Mouse (Mus musculus) heart, embryonic 10.5 days (tissue): ENCODE measurements around the gene Eya2. TPM values are rescaled to one million over a fixed set of nuclear protein-coding genes. Genes with fewer than 3 reads are reported as not detected.
A peak's percentile ranks its signal among the peaks of the same experiment; 100 is the strongest.

Source experiments
- DNase-seq: peaks from one replicate; pipeline ENCODE4 v3.0.0-alpha.2; 2017; ENCODE audit warnings: low spot score
- H3K27ac ChIP-seq: fragments of 300-500 bp; sonication (generic); 2 replicates; pipeline ENCODE4 v1.5.1; 2016; ENCODE audit warnings: mild to moderate bottlenecking
- H3K27me3 ChIP-seq: fragments of 300-500 bp; sonication (generic); 2 replicates; pipeline ENCODE4 v1.6.1; 2016; ENCODE audit warnings: mild to moderate bottlenecking; ENCODE audit not compliant: poor library complexity, insufficient read depth, severe bottlenecking
- H3K36me3 ChIP-seq: fragments of 300-500 bp; sonication (generic); 2 replicates; pipeline ENCODE4 v1.6.1; 2016; ENCODE audit warnings: mild to moderate bottlenecking, moderate library complexity
- H3K4me1 ChIP-seq: fragments of 300-500 bp; sonication (generic); 2 replicates; pipeline ENCODE4 v1.6.1; 2016; ENCODE audit warnings: mild to moderate bottlenecking
- H3K4me3 ChIP-seq: fragments of 300-500 bp; sonication (generic); 2 replicates; pipeline ENCODE4 v1.5.1; 2016; ENCODE audit warnings: mild to moderate bottlenecking, moderate library complexity
- H3K9me3 ChIP-seq: fragments of 300-500 bp; sonication (generic); 2 replicates; pipeline ENCODE4 v1.6.1; 2016; ENCODE audit warnings: mild to moderate bottlenecking, moderate library complexity
- WGBS: fragments of 180-500 bp; shearing (Covaris S2); methylation state at CpG from one replicate; pipeline ENCODE4 v1.1.7; 2016; 5-methylcytosine and 5-hydroxymethylcytosine counted together
- polyA plus RNA-seq: library from polyadenylated mRNA; unstranded; fragments of >200 nt; fragmentation: Nextera tagmentation; extraction: Ambion mirVana; gene quantifications from 2 replicates; pipeline ENCODE4 v1.2.1, GENCODE M21; 2016

Eya2 gene
- polyA plus RNA-seq, 1 experiment from 2014 or later, result 1.7 TPM

GRCm38 (mm10) chr2:165634481-165634880 is 39.6 kb downstream of the Eya2 start:
- no peaks in the 10 kb centered on the region for H3K36me3 ChIP-seq
- H3K9me3 ChIP-seq, result no peaks in the 10 kb centered on the region
- DNase-seq, result no peak
- WGBS, result 74% methylated on average over 7 of the region's 7 CpGs
- H3K27ac ChIP-seq, result no peak overlapping the region
- H3K4me3 ChIP-seq, result no peak overlapping the region
- H3K27me3 ChIP-seq, result peaks cover 11% of the 10 kb centered on the region
- peaks cover 3% of the 10 kb centered on the region; the same call in 1 of the 2 replicates for H3K4me1 ChIP-seq

DNA sequence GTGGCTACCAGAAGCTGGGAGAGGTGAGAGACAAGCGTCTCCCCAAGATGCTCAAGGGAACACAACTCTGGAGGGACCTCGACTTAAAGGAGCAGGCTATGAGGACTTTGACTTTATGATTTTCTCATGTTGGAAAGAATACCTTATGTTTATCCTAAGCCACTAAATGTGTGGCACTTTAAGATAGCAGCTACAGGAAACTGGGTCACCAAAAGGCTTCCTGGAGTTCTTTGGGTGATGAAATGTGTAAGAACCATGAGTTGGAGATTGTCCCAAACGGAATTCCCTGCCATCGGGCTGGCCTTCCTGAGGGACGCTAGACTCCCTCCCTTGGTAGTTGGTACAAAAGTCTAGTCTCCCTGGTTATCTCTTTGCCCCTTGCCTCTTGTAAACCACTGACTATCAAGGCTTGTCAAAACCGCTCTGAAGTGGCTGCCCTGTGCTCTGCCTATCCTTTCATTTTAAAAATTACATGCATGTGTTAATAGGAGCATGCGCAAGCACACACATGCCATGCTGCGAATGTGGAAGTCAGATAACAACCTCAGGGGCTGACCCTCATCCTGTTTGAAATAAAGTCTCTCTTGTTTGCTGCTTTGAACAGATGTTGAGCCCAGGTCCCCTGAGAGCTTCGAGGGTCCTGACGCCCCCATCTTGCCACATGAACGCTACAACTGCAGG is 44.4 kb downstream of the Eya2 start:
- Histone ChIP-seq H3K36me3 (no peaks in the 10 kb centered on the region), H3K9me3 (no peaks in the 10 kb centered on the region), H3K27me3 (peaks cover 4% of the 10 kb centered on the region; the same call in 1 of the 2 replicates), H3K27ac (no peak overlapping the region), H3K4me1 (peaks cover 22% of the 10 kb centered on the region), H3K4me3 (no peak overlapping the region)
- no peak for DNase-seq
- WGBS, result 51% methylated on average over 11 of the region's 11 CpGs

DNA sequence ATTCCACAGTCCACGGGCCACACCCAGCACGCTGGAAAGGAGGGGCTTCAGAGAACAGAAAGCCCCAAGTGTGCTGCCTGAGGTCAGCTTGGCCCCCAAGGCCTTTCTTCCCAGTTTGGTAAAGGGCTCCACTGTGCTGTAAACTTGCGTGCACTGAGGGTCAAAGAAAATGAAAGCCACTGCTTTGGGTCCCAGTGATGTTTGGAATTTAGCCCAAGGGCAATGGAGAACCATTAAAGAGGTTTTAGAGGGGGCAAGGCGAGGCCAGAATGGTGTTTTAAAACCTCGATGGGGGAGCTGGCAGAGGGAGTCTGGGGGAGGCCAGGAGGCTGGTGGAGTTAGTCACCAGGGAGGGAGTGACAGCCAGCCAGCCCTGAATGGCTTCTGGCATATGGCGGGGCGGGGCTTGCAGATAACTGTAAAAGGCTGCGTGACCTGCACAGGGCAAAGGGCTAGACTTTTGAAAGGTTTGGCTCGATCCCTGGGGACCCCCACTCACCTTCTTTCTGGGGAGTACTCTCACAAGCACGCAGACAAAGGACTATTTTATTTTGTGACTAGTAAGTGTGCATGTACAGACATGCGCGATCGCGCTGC is 47.2 kb downstream of the Eya2 start:
- DNase-seq, result no peak
- Histone ChIP-seq H3K36me3 (no peaks in the 10 kb centered on the region), H3K4me1 (peaks cover 22% of the 10 kb centered on the region), H3K4me3 (no peak overlapping the region), H3K27me3 (peaks cover 19% of the 10 kb centered on the region; the same call in 1 of the 2 replicates), H3K27ac (no peak overlapping the region), H3K9me3 (no peaks in the 10 kb centered on the region)
- 51% methylated on average over 14 of the region's 14 CpGs for WGBS

DNA sequence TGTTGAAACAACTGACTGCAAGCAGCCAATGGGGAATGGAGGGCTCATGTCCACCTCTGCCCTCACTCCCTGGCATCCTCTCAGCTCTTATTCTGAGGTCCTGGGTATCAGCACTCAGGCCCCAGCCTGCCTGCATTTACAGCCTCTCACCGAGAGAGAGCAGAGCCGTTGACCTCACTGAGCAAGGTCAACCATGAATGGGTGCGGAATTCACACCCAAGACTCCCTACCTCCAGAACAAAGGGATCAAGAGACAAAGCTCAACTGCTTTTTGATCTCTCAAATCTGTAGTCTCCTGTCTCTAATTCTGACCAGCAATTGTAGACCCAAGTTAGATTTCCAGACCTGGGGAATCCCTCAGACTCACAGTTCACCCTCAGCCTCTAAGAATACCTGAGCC is 48.8 kb downstream of the Eya2 start:
- no peaks in the 10 kb centered on the region for H3K36me3 ChIP-seq
- 57% methylated on average over 3 of the region's 3 CpGs for WGBS

GRCm38 (mm10) chr2:165644057-165644456 is 49.2 kb downstream of the Eya2 start:
- Histone ChIP-seq H3K4me3 (no peak overlapping the region), H3K27me3 (peaks cover 22% of the 10 kb centered on the region; the same call in 1 of the 2 replicates), H3K4me1 (peaks cover 24% of the 10 kb centered on the region), H3K36me3 (no peaks in the 10 kb centered on the region), H3K27ac (peak overlapping the region; percentile 49), H3K9me3 (no peaks in the 10 kb centered on the region)
- WGBS, result 74% methylated on average over 9 of the region's 9 CpGs
- DNase-seq, result no peak

More for the DNA sequence above, 48.8 kb downstream of the Eya2 start:
- no peak for DNase-seq
- H3K4me3 ChIP-seq, result no peak overlapping the region
- H3K27ac ChIP-seq, result peak overlapping the region; percentile 49
- H3K4me1 ChIP-seq, result peaks cover 24% of the 10 kb centered on the region
- H3K9me3 ChIP-seq, result no peaks in the 10 kb centered on the region
- peaks cover 21% of the 10 kb centered on the region; the same call in 1 of the 2 replicates for H3K27me3 ChIP-seq

DNA sequence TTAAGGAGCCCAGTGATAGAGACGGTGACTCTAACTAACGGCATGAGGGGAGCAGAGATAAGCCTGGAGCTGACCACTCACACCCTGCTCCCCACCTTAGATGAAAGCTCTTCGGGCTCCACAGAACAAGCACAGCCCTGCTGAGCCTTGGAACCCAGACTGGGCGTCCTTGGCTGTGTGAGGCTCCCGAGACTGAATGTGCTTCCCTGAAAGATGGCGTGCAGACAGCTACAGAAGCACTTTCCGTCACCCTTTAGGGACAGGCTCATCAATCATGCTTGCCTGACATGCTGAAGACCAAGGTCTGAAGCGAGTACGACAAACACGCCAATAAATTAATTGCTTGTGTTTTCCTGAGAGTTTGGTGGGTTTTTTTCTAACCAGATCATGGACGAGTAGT is 56.2 kb downstream of the Eya2 start:
- peaks cover 33% of the 10 kb centered on the region for H3K4me1 ChIP-seq
- WGBS, result 26% methylated on average over 11 of the region's 11 CpGs
- no peak overlapping the region; the same call in 1 of the 2 replicates for H3K27ac ChIP-seq

DNA sequence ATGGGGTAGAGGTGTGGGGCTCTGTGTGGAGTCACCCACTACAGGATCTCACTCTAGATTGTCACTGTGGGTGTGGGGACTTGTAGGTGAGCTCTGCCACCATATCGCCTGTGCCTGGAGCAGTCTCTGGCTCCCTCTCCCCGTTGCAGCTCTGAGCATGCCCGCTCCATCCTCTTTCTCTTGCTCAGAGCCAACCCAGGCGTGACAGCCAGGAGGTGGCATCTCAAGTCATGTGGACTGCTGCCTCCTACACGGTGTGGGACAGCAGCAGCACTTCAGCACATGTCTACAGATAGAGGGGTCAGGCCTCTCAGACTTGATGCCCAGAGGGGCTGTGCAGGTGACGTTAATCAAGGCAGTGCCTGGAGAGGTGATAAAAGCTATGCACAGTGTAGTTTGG is 57.4 kb downstream of the Eya2 start:
- 49% methylated on average over 6 of the region's 6 CpGs for WGBS
- Histone ChIP-seq H3K4me3 (no peak overlapping the region), H3K4me1 (peaks cover 31% of the 10 kb centered on the region)

More for the DNA sequence above, 56.2 kb downstream of the Eya2 start:
- Histone ChIP-seq H3K36me3 (no peaks in the 10 kb centered on the region), H3K27me3 (peaks cover 16% of the 10 kb centered on the region; the same call in 1 of the 2 replicates), H3K4me3 (no peak overlapping the region), H3K9me3 (no peaks in the 10 kb centered on the region)
- no peak for DNase-seq

GRCm38 (mm10) chr2:165653001-165653921 is 58.4 kb downstream of the Eya2 start:
- peak overlapping the region; percentile 25; the same call in 1 of the 2 replicates for H3K4me3 ChIP-seq
- peaks cover 31% of the 10 kb centered on the region for H3K4me1 ChIP-seq

More for the DNA sequence above, 57.4 kb downstream of the Eya2 start:
- no peak for DNase-seq
- Histone ChIP-seq H3K9me3 (no peaks in the 10 kb centered on the region), H3K27me3 (peaks cover 4% of the 10 kb centered on the region; the same call in 1 of the 2 replicates), H3K36me3 (no peaks in the 10 kb centered on the region), H3K27ac (no peak overlapping the region)

DNA sequence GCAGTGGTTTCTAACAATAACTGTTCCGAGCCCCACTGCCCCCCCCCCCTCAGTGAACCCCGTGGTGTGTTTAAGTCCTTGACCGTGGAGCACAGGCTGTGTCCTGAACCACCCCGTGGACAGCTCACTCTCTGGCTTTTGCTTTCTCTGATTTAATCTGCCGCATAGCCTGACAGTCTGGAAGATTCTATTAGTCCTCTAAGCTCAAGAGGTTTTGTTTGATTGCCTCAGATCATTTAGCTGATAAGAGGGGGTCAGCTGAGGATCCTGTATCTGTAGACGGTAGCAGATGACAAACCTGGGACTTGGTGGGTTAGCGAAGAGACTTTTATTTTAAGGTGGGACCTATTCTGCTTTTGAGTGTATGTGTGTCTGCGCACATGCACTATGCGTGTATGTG is 59.3 kb downstream of the Eya2 start:
- Histone ChIP-seq H3K4me1 (peaks cover 31% of the 10 kb centered on the region), H3K4me3 (no peak overlapping the region), H3K27me3 (peaks cover 2% of the 10 kb centered on the region; the same call in 1 of the 2 replicates), H3K9me3 (no peaks in the 10 kb centered on the region), H3K27ac (peak overlapping the region; percentile 31; the same call in 1 of the 2 replicates), H3K36me3 (no peaks in the 10 kb centered on the region)
- DNase-seq, result no peak
- 46% methylated on average over 9 of the region's 9 CpGs for WGBS

More at GRCm38 (mm10) chr2:165653001-165653921, 58.4 kb downstream of the Eya2 start:
- peak; percentile 76 for DNase-seq
- WGBS, result 30% methylated on average over 14 of the region's 14 CpGs
- peak overlapping the region; percentile 22; the same call in 1 of the 2 replicates for H3K27ac ChIP-seq
- no peaks in the 10 kb centered on the region for H3K36me3 ChIP-seq
- H3K9me3 ChIP-seq, result no peaks in the 10 kb centered on the region
- H3K27me3 ChIP-seq, result peaks cover 4% of the 10 kb centered on the region; the same call in 1 of the 2 replicates

- Histone ChIP-seq H3K27me3 (no peaks in the 10 kb centered on the region; the same call in 1 of the 2 replicates), H3K36me3 (no peaks in the 10 kb centered on the region), H3K9me3 (no peaks in the 10 kb centered on the region), H3K4me3 (no peak overlapping the region), H3K27ac (no peak overlapping the region), H3K4me1 (peaks cover 31% of the 10 kb centered on the region)
- WGBS, result 75% methylated on average over 10 of the region's 10 CpGs
- DNase-seq, result no peak
Observed at GRCm38 (mm10) chr2:165654696-165655491, 60.1 kb downstream of the Eya2 start.

GRCm38 (mm10) chr2:165656541-165656940 is 61.7 kb downstream of the Eya2 start:
- no peak for DNase-seq
- Histone ChIP-seq H3K4me3 (no peak overlapping the region), H3K27me3 (no peaks in the 10 kb centered on the region; the same call in none of the 2 replicates), H3K27ac (no peak overlapping the region), H3K9me3 (no peaks in the 10 kb centered on the region), H3K4me1 (peaks cover 24% of the 10 kb centered on the region), H3K36me3 (no peaks in the 10 kb centered on the region)
- WGBS, result 87% methylated on average over 4 of the region's 4 CpGs

- peaks cover 22% of the 10 kb centered on the region for H3K4me1 ChIP-seq
- no peak overlapping the region for H3K4me3 ChIP-seq
- no peaks in the 10 kb centered on the region; the same call in none of the 2 replicates for H3K27me3 ChIP-seq
- H3K27ac ChIP-seq, result no peak overlapping the region
- 64% methylated on average over 6 of the region's 6 CpGs for WGBS
- H3K9me3 ChIP-seq, result no peaks in the 10 kb centered on the region
- H3K36me3 ChIP-seq, result no peaks in the 10 kb centered on the region
- no peak for DNase-seq
Observed at GRCm38 (mm10) chr2:165656956-165657355, 62.1 kb downstream of the Eya2 start.
